ENCODE assay signal across 8 mouse cellular contexts in genomic region chr3:88143961-88144486, GRCm38 (mm10). TPM values are rescaled to one million over a fixed set of nuclear protein-coding genes. Genes with fewer than 3 reads are reported as not detected.
DNase-seq lines count a peak whose midpoint lies in the region; ATAC-seq and TF ChIP-seq lines count a peak whose summit lies in the region.

No protein-coding gene starts in this region.

- no peak for TF ChIP-seq POLR2A in kidney, adult 2 months (IDR thresholded peaks at IDR 0.05; ENCODE audit: low read depth, low read length)

- H3K4me3 ChIP-seq in lung, embryonic 14.5 days (ENCODE audit: low read depth, low read length), result peak overlapping the region; percentile 89
- H3K4me3 ChIP-seq in kidney, adult 2 months (ENCODE audit: insufficient read depth, low read depth, low read length), result peak overlapping the region; percentile 44
- peak overlapping the region; percentile 80 for H3K4me3 ChIP-seq in liver, postnatal 0 days (ENCODE audit: low read depth, low read length)

- no peak for ATAC-seq in lung, embryonic 14.5 days (ENCODE audit: insufficient read depth)
- ATAC-seq in liver, postnatal 0 days, result no peak

- DNase-seq in lung, embryonic 14.5 days, result peak; percentile 23
- DNase-seq in lung, postnatal 14 days, result no peak
- DNase-seq in cerebellum, postnatal 25 days, result peak; percentile 76 to 78
- DNase-seq in heart, adult 18-20 months, result peak; percentile 67 to 71
- DNase-seq in kidney, adult 2 months, result peak; percentile 48
- peak; percentile 67 for DNase-seq in liver, postnatal 0 days
- peak; percentile 65 for DNase-seq in retina, postnatal 1 day
- DNase-seq in urinary bladder, postnatal 25 days (ENCODE audit: low spot score), result no peak

- H3K9me3 ChIP-seq in lung, embryonic 14.5 days (ENCODE audit: low read depth, low read length), result no peaks in the 10 kb centered on the region
- no peaks in the 10 kb centered on the region for H3K9me3 ChIP-seq in liver, postnatal 0 days (ENCODE audit: low read length)

- peak overlapping the region; percentile 97 for H3K4me2 ChIP-seq in lung, embryonic 14.5 days
- peak overlapping the region; percentile 92 for H3K4me2 ChIP-seq in liver, postnatal 0 days (ENCODE audit: low read depth, low read length)

- peak overlapping the region; percentile 10; the same call in 1 of the 2 replicates for H3K27ac ChIP-seq in lung, embryonic 14.5 days (ENCODE audit: low read depth)
- H3K27ac ChIP-seq in kidney, adult 2 months (ENCODE audit: insufficient read depth, low read depth, low read length), result peak overlapping the region; percentile 63
- H3K27ac ChIP-seq in liver, postnatal 0 days (ENCODE audit: low read depth), result peak overlapping the region; percentile 97

- H3K27me3 ChIP-seq in lung, embryonic 14.5 days (ENCODE audit: insufficient read depth, low read length), result no peaks in the 10 kb centered on the region
- H3K27me3 ChIP-seq in kidney, adult 2 months (replicated peaks; ENCODE audit: control insufficient read depth, insufficient read depth, low read length), result no peaks in the 10 kb centered on the region
- no peaks in the 10 kb centered on the region for H3K27me3 ChIP-seq in liver, postnatal 0 days (ENCODE audit: insufficient read depth, low read length)

- H3K9ac ChIP-seq in lung, embryonic 14.5 days, result peak overlapping the region; percentile 91; the same call in 1 of the 2 replicates
- H3K9ac ChIP-seq in liver, postnatal 0 days (replicated peaks), result peak overlapping the region; percentile 91

- TF ChIP-seq EP300 in liver, postnatal 0 days (IDR thresholded peaks at IDR 0.05; ENCODE audit: low read depth), result no peak

- no peaks in the 10 kb centered on the region for H3K36me3 ChIP-seq in lung, embryonic 14.5 days (ENCODE audit: insufficient read depth)
- no peaks in the 10 kb centered on the region for H3K36me3 ChIP-seq in kidney, adult 2 months (ENCODE audit: control insufficient read depth, insufficient read depth, low read length)
- H3K36me3 ChIP-seq in liver, postnatal 0 days (replicated peaks; ENCODE audit: insufficient read depth, low read length), result peaks cover 5% of the 10 kb centered on the region

- 20% methylated on average over 5 of the region's 5 CpGs for WGBS in lung, embryonic 14.5 days
- 9% methylated on average over 5 of the region's 5 CpGs for WGBS in kidney, adult 2 months
- 9% methylated on average over 5 of the region's 5 CpGs for WGBS in liver, postnatal 0 days (ENCODE audit: insufficient replicate concordance)

- H3K4me1 ChIP-seq in lung, embryonic 14.5 days (ENCODE audit: insufficient read depth), result peaks cover 56% of the 10 kb centered on the region
- H3K4me1 ChIP-seq in kidney, adult 2 months (ENCODE audit: control insufficient read depth, insufficient read depth, low read length), result peaks cover 62% of the 10 kb centered on the region
- H3K4me1 ChIP-seq in liver, postnatal 0 days (ENCODE audit: insufficient read depth), result peaks cover 85% of the 10 kb centered on the region

- no peak for TF ChIP-seq CTCF in lung, embryonic 14.5 days (IDR thresholded peaks at IDR 0.05; ENCODE audit: low read depth)
- no peak for TF ChIP-seq CTCF in kidney, adult 2 months (conservative IDR thresholded peaks at IDR 0.05; ENCODE audit: insufficient read depth, insufficient read length, low read depth, low read length)
- TF ChIP-seq CTCF in liver, postnatal 0 days (IDR thresholded peaks at IDR 0.05; ENCODE audit: low read depth), result no peak

RNA-seq across cellular contexts. Expression of gene Mef2d, which starts 1.9 kb away (rescaled TPM):
- polyA plus RNA-seq in lung, embryonic 14.5 days (2014; fragmentation: Nextera tagmentation; extraction: Ambion mirVana), result 24.7 and 25.4 TPM in 2 replicates
- 100 to 1,000 TPM; 120 TPM for total RNA-seq in heart, adult 18-20 months (2021)
- 41.8 and 42.7 TPM in 2 replicates for polyA plus RNA-seq in kidney, adult 2 months (2012; rRNA removed)
- polyA plus RNA-seq in liver, postnatal 0 days (2015; fragmentation: Nextera tagmentation; extraction: Ambion mirVana), result 5.7 and 6.4 TPM in 2 replicates

Comparison
In these comparisons a context has a peak if more than half of its experiments do, and no peak if none do; other contexts are left out.
1. DNase-seq: peak in lung, embryonic 14.5 days (single experiment), cerebellum, postnatal 25 days (2 of 2), heart, adult 18-20 months (2 of 2), kidney, adult 2 months (single experiment), liver, postnatal 0 days (single experiment) and retina, postnatal 1 day (single experiment); none in lung, postnatal 14 days (single experiment) and urinary bladder, postnatal 25 days (single experiment).
2. H3K27ac ChIP-seq: peak in every context shown above with its lines; median percentile 97 in liver, postnatal 0 days; 63 in kidney, adult 2 months; 10 in lung, embryonic 14.5 days.
3. Peak in every context shown above with its lines, with median percentiles within 50 percentile points of each other: H3K4me3 ChIP-seq.